Mouse (Mus musculus) mature B cell (primary cell): ENCODE results near the gene Ascc1.
"Not testable (repeated sequence)": the region's sequence is repeated elsewhere in the genome, so short reads cannot be mapped to it uniquely, and the experiment has no call there.

Experiments
- in situ Hi-C: fragments of 300-500 bp; cut with MboI; formaldehyde crosslinking; loops from 2 replicates; pipeline ENCODE4 v1.14.3; 2019

Gene Ascc1

GRCm38 (mm10) chr10:59977715-59978343, 24.8 kb upstream of the Ascc1 start:
- in situ Hi-C loops: no loop called here

- in situ Hi-C loops: no loop called here
Measured at GRCm38 (mm10) chr10:59978401-59978800, 24.2 kb upstream of the Ascc1 start.

- in situ Hi-C loops: no loop called here
Measured at GRCm38 (mm10) chr10:59978873-59979743, 23.5 kb upstream of the Ascc1 start.

GRCm38 (mm10) chr10:59980815-59981244, 21.8 kb upstream of the Ascc1 start:
- in situ Hi-C loops: no loop called here

- in situ Hi-C loops: no loop called here
Measured at GRCm38 (mm10) chr10:59981336-59981735, 21.3 kb upstream of the Ascc1 start.

GRCm38 (mm10) chr10:59981792-59982191, 20.8 kb upstream of the Ascc1 start:
- in situ Hi-C loops: no loop called here

GRCm38 (mm10) chr10:59982379-59982873, 20.2 kb upstream of the Ascc1 start:
- in situ Hi-C loops: no loop called here

GRCm38 (mm10) chr10:59988036-59988435, 14.6 kb upstream of the Ascc1 start:
- in situ Hi-C loops: no loop called here

- in situ Hi-C loops: no loop called here
Measured at GRCm38 (mm10) chr10:59990393-59990792, 12.2 kb upstream of the Ascc1 start.

GRCm38 (mm10) chr10:59991262-59991880, 11.2 kb upstream of the Ascc1 start:
- in situ Hi-C loops: no loop called here

GRCm38 (mm10) chr10:59992024-59992423, 10.6 kb upstream of the Ascc1 start:
- in situ Hi-C loops: no loop called here

GRCm38 (mm10) chr10:59993813-59994212, 8.8 kb upstream of the Ascc1 start:
- in situ Hi-C loops: not testable (repeated sequence)

GRCm38 (mm10) chr10:59995889-59996288, 6.7 kb upstream of the Ascc1 start:
- in situ Hi-C loops: no loop called here

GRCm38 (mm10) chr10:59997591-59997990, 5.0 kb upstream of the Ascc1 start:
- in situ Hi-C loops: no loop called here

GRCm38 (mm10) chr10:59999057-59999456, 3.5 kb upstream of the Ascc1 start:
- in situ Hi-C loops: no loop called here

GRCm38 (mm10) chr10:60001663-60002062, 942 bp upstream of the Ascc1 start:
- in situ Hi-C loops: not testable (repeated sequence)

- in situ Hi-C loops: no loop called here
Measured at GRCm38 (mm10) chr10:60002203-60002602, 402 bp upstream of the Ascc1 start.

GRCm38 (mm10) chr10:60003213-60003752, 678 bp downstream of the Ascc1 start:
- in situ Hi-C loops: no loop called here

- in situ Hi-C loops: no loop called here
Measured at GRCm38 (mm10) chr10:60003847-60004246, 1.2 kb downstream of the Ascc1 start.

GRCm38 (mm10) chr10:60005264-60005663, 2.7 kb downstream of the Ascc1 start:
- in situ Hi-C loops: no loop called here

GRCm38 (mm10) chr10:60009115-60009514, 6.5 kb downstream of the Ascc1 start:
- in situ Hi-C loops: no loop called here

- in situ Hi-C loops: no loop called here
Measured at GRCm38 (mm10) chr10:60016223-60016622, 13.6 kb downstream of the Ascc1 start.
